Mouse (Mus musculus) Patski (cell line): ENCODE data around the gene Hbb-y. TPM values are rescaled to one million over a fixed set of nuclear protein-coding genes. Genes with fewer than 3 reads are reported as not detected.

ENCODE experiments used
- ATAC-seq: fragments of 100-300 bp; one replicate; pipeline ENCODE4 v1.8.0; 2021
- CTCF ChIA-PET: fragments of 350-600 bp; sonication (Branson Sonifier 250); formaldehyde crosslinking; loops from one replicate; lab custom pipeline; 2022; ENCODE audit warnings: inconsistent platforms; lab: Charles Lee
- POLR2A ChIA-PET: fragments of 350-600 bp; sonication (Branson Sonifier 250); formaldehyde crosslinking; loops from one replicate; lab custom pipeline; 2022; ENCODE audit warnings: antibody characterized with exemption, inconsistent platforms; lab: Charles Lee
- DNase-seq: peaks from one replicate; pipeline ENCODE4 v3.0.0-alpha.2; 2011; ENCODE audit warnings: low read depth, low spot score
- H3K27me3 ChIP-seq: fragments of 371-371 bp; one replicate; pipeline ENCODE4 v1.5.1; 2021
- CTCF ChIP-seq: fragments of 100-300 bp; IDR thresholded peaks from one replicate; pipeline ENCODE4 v1.5.1; 2021
- in situ Hi-C: fragments of 300-500 bp; cut with MboI; formaldehyde crosslinking; loops from 3 replicates; pipeline ENCODE4 v1.11.1; 2018; ENCODE audit warnings: low pct_unique_long_range_greater_than_20kb, mixed read lengths
- polyA plus RNA-seq: library from polyadenylated mRNA; unstranded; gene quantifications from one replicate; pipeline ENCODE4 v1.2.3, GENCODE M21; 2021

The Hbb-y gene
- polyA plus RNA-seq = not detected

DNA sequence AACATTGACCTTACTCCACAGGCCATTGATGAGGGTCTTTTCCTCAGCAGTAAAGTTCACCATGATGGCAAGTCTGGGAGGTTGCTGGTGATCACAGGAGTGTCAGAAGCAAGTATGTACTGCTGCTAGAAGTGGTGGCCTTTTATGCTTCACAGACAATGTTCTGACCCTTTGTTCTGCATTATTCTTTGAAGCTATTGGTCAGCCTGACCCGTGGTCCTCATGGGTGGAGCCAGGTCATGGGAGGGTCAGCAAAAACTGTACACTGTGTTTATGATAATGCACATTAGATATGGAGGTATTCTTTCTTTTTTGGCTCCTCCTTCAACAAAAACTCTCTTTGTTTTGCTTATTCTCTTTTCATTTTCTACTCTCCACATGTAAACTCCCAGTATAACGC is at the start of gene Hbb-y:
Gene Hbb-y (minus strand): TSS at position 127 of the 400 bp plus-strand sequence.
- no peaks in the 10 kb centered on the region for H3K27me3 ChIP-seq
- in situ Hi-C loops = no loop called here
- TF ChIP-seq CTCF = no peak
- ChIA-PET POLR2A (no interaction called here), CTCF (no interaction called here)
- ATAC-seq (no peak), DNase-seq (no peak)

DNA sequence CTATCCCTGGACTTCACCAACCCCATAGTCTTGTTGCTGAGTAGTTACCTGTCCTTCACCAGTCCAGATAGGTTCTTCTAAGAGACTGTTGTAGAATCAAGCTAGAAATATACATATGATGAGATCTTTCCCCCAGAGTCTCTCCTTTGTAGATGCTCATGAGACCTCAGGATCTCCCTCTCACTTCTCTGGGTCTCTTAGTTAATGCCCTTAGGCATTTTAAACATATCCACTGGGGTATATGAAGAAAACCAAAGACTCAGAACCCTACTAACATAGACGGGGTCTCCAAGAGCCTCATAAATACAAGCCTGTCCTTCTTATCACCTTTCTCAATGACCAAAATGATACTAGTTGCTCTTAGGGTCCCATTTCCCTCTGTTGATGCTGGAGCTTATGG is 41.4 kb upstream of the Hbb-y start, which contains the start of gene Olfr64:
Gene Olfr64 (minus strand): TSS at position 101 of the 400 bp plus-strand sequence.
- ATAC-seq = no peak
- in situ Hi-C loops = no loop called here
- no peak for TF ChIP-seq CTCF
- ChIA-PET POLR2A (no interaction called here), CTCF (interaction anchor here (1.0 to 1.1 kb wide), 2 partner anchors 10 to 29 kb away, joined by 3 read pairs; no protein-coding TSS in a partner anchor)
- no peak for DNase-seq
- no peaks in the 10 kb centered on the region for H3K27me3 ChIP-seq

DNA sequence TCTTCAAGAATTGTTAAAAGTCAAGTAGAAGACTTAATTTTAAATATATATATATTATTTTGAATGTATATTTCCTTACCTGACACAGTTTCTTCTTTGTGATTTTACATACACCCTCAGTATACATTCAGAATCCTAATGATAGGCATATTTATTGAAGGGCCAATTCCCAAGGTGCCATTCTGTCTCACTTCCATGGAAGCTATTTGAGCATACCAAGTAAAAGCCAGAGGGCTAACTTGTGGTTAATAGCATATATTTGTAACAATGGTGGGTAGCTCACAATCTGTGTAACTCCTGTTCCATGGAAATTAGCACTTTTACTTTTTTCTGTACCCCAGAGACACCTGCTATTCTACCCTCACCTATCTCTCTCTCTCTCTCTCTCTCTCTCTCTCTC is 33.1 kb upstream of the Hbb-y start, which contains the start of gene Olfr66:
Gene Olfr66 (minus strand): TSS at position 101 of the 400 bp plus-strand sequence.
- ChIA-PET POLR2A (no interaction called here), CTCF (no interaction called here)
- DNase-seq (no peak), ATAC-seq (no peak)
- no peaks in the 10 kb centered on the region for H3K27me3 ChIP-seq
- TF ChIP-seq CTCF = no peak
- in situ Hi-C loops = no loop called here

DNA sequence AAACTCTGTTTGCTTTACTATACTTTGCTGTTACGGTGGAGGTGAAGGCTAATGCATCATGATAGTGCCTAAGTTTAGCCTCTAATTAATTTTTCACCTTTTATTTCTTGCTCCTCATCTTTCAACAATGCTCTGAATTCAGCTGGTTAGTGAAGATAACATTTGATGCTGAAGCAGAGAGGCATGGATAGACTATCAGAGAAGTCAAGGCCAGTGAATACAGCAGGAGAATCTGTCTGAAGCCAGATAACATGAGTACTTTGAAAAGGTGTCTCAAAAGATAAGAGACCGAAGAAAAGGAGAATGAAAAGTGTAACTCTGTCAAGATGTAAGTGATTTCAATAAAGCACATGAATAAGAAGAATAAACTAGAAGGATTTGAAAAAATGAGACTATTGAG is 24.1 kb upstream of the Hbb-y start:
- in situ Hi-C loops = no loop called here

DNA sequence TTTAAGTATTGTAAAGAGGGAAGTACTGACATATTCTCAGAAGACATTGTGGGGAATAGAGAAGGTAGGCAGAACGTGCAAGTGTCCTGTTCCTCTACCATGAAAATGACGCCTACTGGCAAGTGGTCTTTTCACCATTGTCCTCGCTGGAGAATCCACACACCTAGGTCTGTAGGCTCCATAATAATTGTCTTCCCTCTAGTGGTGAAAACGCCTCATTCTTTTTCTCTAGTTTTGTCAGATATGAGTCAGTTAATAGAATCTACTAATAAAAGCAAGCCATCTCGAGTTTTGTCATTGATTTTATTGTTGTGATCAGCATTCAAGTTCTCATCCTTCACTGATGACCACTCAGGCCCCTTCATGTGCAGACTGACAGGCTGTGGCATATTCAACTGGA is 21.4 kb upstream of the Hbb-y start:
- CTCF ChIA-PET = no interaction called here
- no peaks in the 10 kb centered on the region for H3K27me3 ChIP-seq
- no peak for TF ChIP-seq CTCF
- no peak for DNase-seq
- in situ Hi-C loops = no loop called here
- POLR2A ChIA-PET = no interaction called here
- ATAC-seq = no peak

More for the DNA sequence above, 24.1 kb upstream of the Hbb-y start:
- ChIA-PET CTCF (no interaction called here), POLR2A (no interaction called here)
- DNase-seq = no peak
- no peak for TF ChIP-seq CTCF
- ATAC-seq = no peak
- no peaks in the 10 kb centered on the region for H3K27me3 ChIP-seq

DNA sequence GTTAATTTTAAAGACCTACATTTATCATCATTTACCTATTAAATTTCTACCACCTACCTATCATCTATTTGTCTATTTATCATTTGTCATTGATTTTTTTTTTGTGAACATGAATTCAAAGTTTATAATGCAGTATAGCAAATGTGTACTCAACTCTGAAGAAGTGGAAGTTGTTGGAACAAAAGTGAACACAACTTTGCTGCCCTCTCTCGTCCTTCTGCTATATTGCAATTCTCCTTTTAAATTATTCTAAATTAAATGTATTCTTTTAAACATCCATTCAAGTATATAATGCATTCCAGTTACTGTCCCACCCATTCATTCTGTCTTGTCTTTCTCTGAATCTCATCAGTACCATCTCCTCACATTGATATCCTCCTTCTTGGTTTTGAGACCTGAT is 20.0 kb upstream of the Hbb-y start:
- ATAC-seq (no peak), DNase-seq (no peak)
- CTCF ChIA-PET = no interaction called here
- in situ Hi-C loops = no loop called here
- POLR2A ChIA-PET = no interaction called here
- H3K27me3 ChIP-seq = no peaks in the 10 kb centered on the region
- TF ChIP-seq CTCF = peak; percentile 8

DNA sequence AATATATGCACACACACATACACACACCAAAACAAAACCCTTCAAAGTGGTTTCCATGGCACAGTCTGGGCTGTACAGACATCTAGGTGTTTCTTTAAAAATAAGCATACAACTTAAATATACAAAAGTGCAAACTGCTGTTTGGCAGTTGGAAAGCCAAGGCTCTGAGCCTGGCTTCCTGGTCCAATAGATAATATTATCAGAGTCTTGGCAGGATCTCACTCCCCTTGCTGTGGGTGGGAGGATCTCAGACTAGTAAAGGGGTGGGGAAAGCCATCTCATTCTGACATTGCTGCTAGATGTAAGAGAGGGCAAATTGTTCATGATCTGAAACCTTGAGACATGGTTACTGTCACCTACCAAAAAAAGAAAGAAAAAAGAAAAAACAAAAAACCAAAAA is 17.7 kb upstream of the Hbb-y start:
- DNase-seq (no peak), ATAC-seq (no peak)
- H3K27me3 ChIP-seq = no peaks in the 10 kb centered on the region
- ChIA-PET POLR2A (no interaction called here), CTCF (no interaction called here)
- TF ChIP-seq CTCF = no peak
- in situ Hi-C loops = no loop called here

DNA sequence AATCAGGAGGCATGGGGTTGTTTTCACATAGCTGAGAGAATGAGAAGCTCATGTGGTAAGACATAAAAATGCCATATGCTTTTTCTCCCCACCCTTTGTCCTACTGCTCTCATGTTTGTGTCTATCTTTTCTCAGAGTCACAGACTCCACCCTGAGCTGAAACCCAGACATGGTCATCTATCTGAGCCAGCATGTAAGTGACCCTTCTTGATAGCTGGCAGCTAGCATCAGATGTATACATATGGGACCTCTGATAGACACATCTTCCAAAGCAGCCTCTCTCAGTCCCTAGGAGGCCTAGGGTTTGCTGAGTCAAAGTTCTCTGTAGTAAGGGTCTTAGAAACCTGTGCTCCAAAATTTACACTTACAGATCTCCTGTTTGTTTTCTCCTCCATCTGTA is 12.7 kb upstream of the Hbb-y start:
- ChIA-PET POLR2A (no interaction called here), CTCF (interaction anchor here (1.4 kb wide), 1 partner anchor 29 kb away, joined by 3 read pairs; the partner anchor contains the start of gene Olfr64)
- TF ChIP-seq CTCF = no peak
- no peaks in the 10 kb centered on the region for H3K27me3 ChIP-seq
- in situ Hi-C loops = no loop called here
- DNase-seq = no peak
- no peak for ATAC-seq

DNA sequence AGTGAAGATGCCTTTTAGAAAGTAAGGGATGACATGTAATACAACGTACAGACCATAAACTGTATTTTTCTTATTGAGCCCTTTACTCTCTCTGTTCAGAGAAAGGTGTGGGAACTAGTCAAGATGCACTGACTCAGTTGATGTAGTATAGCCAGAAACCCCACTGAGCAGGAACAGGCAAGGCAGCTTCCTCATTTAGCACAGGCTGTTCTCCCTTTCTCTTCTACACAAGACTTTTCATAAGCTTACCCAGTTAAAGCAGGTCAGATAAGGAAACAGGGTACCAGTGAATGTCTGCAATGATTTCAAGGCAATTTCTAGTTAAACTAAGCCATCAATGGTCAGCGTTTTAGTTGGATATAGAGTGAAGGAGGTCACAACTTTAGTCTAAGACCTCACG is 8.5 kb upstream of the Hbb-y start:
- DNase-seq (no peak), ATAC-seq (no peak)
- H3K27me3 ChIP-seq = no peaks in the 10 kb centered on the region
- ChIA-PET CTCF (no interaction called here), POLR2A (no interaction called here)
- TF ChIP-seq CTCF = no peak
- in situ Hi-C loops = no loop called here

DNA sequence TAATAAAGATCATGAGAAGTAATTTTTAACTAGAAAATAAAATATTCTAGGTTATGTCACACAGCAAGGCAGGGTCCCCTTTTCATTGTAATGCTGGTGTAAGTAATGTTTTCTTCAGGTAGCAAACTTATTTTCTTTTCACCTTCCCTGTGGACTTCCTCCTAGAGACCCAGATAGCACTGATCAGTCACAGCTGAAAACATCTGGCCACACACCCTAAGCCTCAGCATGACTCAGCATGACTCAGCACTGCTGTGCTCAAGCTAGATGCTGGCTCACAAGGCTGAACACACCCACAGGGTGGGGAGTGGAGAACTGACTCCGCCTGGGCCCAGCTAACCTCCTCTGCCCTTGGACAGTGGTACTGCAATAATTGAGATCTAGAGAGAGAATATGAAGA is 7.8 kb upstream of the Hbb-y start:
- ChIA-PET CTCF (no interaction called here), POLR2A (no interaction called here)
- no peak for TF ChIP-seq CTCF
- DNase-seq = no peak
- H3K27me3 ChIP-seq = no peaks in the 10 kb centered on the region
- ATAC-seq = no peak
- in situ Hi-C loops = no loop called here

DNA sequence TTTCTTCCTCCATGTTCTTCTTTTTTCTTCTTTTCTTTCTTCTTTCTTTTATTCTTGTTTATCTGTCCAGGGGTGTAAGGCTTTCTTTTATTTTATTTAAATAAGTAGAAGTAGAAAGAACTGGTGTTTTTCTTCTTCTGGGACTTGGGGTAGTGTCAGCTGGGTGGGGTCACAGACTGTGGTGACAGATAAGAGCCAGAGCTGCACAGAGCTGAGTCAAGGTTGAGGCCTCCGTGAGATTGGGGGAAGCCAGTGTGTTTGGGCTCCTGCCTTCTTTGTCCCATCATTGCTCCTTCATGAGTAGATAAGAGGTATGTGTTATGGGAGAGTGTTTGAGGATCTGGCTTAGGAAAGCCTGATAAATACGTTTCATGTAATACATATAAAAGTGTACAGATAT is 6.1 kb upstream of the Hbb-y start:
- no peak for TF ChIP-seq CTCF

DNA sequence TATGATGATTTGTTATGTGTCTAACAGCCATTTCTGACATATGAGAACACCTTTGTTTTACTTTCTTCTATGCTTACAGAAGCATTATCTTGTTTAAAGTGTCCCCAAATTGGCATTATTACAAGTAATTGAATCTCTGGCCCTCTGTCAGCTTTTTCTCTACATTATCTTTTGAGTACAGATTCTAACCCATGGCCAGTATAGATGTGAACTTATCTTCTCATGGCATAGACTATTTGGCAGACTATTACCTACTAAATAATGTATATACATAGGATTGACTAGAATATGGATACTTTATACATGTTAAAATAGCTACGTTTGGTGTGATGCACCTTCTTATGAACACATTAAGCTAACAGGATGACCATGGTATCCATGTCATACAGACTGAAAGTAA is 1.7 kb upstream of the Hbb-y start:
- no peak for TF ChIP-seq CTCF
- H3K27me3 ChIP-seq = no peaks in the 10 kb centered on the region
- CTCF ChIA-PET = no interaction called here
- in situ Hi-C loops = no loop called here
- no peak for ATAC-seq
- POLR2A ChIA-PET = no interaction called here
- no peak for DNase-seq

More for the DNA sequence above, 6.1 kb upstream of the Hbb-y start:
- ChIA-PET CTCF (no interaction called here), POLR2A (no interaction called here)
- DNase-seq (no peak), ATAC-seq (no peak)
- in situ Hi-C loops = no loop called here
- no peaks in the 10 kb centered on the region for H3K27me3 ChIP-seq
